Mouse (Mus musculus) skeletal muscle tissue, adult 2 months (tissue): ENCODE measurements around the gene Ppan.
A peak's percentile ranks its signal among the peaks of the same experiment; 100 is the strongest.

ENCODE experiments used
- DNase-seq: peaks from one replicate; pipeline ENCODE4 v3.0.0-alpha.2; 2012; ENCODE audit warnings: low read depth, low spot score

Ppan gene

GRCm38 (mm10) chr9:20878710-20879065 is 9.3 kb upstream of the Ppan start:
- no peak for DNase-seq

- DNase-seq: no peak
Observed at GRCm38 (mm10) chr9:20879097-20879792, 8.7 kb upstream of the Ppan start, which contains the start of gene Angptl6. TSS of gene Angptl6 (minus strand) at chr9:20879727.

DNA sequence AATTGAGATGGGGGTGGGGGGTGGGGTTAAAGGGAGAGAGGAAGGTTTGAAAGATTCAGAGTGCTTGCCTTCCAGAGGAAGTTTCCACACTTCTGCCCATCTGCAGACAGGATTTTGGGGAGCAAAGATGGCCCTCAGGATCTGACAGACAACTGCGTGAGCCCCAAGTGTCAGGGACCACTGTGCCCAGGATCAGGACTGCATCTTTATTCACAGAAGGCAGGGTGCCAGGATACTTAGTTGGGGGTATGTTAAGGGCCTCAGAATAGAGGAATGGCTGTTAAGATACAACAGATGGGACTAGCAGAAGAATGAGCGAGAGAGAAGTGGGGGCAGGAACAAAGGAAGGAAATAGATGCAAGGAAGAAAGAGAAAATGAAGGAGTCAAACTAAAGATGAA is 1.4 kb upstream of the Ppan start:
- DNase-seq: no peak

DNA sequence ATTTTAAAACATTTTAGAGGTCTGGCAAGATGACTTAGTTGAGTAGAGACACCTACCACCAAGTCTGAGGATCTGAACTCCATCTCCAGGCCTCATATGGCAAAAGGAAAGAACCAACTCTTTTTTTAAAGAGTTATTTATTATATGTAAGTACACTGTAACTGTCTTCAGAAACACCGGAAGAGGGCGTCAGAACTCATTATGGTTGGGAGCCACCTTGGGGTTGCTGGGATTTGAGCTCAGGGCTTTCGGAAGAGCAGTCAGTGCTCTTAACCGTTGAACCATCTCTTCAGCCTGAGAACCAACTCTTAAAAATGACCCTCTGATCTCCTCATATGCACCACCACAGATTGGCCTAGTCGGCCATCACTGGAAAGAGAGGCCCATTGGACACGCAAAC is 784 bp upstream of the Ppan start:
- no peak for DNase-seq

DNA sequence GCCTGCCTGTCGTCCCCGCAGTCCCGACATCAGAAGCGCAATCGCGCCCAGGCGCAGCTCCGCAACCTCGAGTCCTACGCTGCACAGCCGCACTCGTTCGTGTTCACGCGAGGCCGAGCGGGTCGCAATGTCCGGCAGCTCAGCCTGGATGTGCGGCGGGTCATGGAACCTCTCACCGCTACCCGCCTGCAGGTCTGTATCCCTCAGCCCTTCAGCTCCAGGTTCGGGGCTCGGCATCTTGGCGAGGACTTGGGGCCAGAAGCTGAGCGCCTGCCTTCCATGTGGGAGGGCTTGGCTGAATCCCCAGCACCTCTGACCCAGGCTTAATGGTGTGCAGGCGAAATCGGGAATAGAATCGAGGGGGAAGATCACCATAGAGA is 401 bp downstream of the Ppan start:
- no peak for DNase-seq

DNA sequence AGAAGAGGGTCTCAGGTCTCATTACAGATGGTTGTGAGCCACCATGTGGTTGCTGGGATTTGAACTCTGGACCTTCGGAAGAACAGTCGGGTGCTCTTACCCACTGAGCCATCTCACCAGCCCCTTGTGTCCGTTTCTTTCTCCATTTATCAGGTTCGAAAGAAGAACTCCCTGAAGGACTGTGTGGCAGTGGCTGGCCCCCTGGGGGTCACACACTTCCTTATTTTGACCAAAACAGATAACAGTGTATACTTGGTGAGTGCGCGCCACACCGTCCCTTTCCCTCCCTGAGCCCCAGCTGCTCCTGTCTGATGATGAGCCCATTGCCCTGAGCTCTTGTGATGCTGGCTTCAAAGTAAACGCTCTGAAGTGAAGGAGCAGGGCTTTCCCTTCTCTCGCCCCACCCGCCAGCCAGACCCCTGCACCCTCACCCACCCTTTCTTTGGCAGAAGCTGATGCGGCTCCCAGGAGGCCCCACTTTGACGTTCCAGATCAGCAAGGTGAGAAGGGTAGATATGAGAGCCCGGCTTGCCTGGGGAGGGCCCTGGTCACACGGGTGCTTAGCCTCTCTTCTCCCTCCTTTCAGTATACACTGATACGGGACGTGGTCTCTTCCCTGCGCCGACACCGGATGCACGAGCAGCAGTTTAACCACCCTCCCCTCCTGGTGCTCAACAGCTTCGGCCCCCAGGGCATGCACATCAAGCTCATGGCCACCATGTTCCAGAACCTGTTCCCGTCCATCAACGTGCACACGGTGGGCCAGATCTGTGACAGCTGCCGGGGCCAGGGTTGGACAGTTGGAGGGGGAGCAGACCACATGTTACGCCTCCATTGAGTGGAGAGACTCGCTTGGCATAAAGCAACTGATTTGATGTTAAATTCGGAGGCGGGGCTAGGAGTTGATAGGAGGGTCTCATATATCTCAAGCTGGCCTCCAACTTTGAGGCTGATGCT is 1.5 kb downstream of the Ppan start:
- no peak for DNase-seq

GRCm38 (mm10) chr9:20890411-20890810 is 2.4 kb downstream of the Ppan start:
- DNase-seq: no peak

- no peak for DNase-seq
Observed at GRCm38 (mm10) chr9:20891339-20892103, 3.5 kb downstream of the Ppan start.

- DNase-seq: no peak
Observed at GRCm38 (mm10) chr9:20892104-20892653, 4.2 kb downstream of the Ppan start.

- no peak for DNase-seq
Observed at GRCm38 (mm10) chr9:20893069-20893468, 5.1 kb downstream of the Ppan start.

DNA sequence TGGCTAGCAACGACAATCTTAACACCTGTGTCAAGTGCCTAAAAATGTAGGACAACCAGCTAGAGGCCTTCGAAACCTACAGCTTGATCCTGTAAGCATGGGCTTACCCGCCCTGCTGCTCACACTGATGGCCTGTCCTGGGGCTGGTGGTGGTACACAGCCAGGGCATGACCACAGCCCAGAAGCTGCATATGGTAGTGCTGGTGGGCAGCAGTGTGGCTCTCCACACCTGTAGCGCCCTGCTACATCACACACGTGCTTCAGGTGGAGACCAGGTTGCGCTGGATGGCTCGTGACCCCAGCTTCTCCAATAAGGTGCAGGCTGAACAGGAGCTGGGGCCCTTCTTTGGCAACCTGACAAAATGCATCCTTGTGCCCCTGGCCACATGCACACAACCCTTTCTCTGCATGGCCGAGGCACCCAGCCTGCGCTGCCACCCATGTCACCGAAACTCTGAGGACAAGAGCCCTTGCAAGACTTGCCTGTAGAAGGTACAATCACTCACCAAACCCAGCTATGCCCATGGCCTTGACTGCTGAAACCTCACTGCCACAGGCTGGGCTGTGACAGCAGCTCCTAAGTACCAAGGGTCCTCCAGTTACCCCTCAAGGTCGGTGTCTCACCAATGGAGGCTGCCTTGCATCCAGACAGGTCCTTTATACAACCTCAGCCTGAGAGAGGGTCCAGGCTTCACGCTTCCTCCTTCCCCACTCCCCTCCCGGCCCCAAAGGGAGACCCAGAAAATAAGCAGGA is 5.8 kb downstream of the Ppan start:
- DNase-seq: no peak

GRCm38 (mm10) chr9:20894629-20895028 is 6.7 kb downstream of the Ppan start:
- no peak for DNase-seq

- no peak for DNase-seq
Observed at GRCm38 (mm10) chr9:20895382-20895781, 7.4 kb downstream of the Ppan start.

- no peak for DNase-seq
Observed at GRCm38 (mm10) chr9:20897736-20898510, 9.9 kb downstream of the Ppan start.

GRCm38 (mm10) chr9:20898511-20899073 is 10.6 kb downstream of the Ppan start, which contains the start of gene Eif3g:
TSS of gene Eif3g (minus strand) at chr9:20898623.
- peak; percentile 78 for DNase-seq

GRCm38 (mm10) chr9:20901466-20902173 is 13.6 kb downstream of the Ppan start:
- DNase-seq: no peak

DNA sequence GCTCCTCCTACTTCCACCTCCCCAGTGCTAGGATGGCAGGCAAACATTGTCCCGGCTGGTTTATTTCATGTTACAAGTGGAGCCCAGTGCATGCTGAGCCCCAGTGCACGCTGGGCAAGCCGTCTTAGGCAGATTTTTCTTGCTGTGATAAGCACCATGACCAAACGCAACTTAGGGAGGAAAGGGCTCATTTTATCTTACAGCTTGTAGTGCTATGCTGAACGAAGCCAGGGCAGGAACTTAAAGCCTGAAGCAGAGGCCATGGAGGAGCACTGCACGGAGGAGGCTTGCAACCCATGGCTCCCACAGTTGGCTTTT is 14.2 kb downstream of the Ppan start:
- DNase-seq: no peak

DNA sequence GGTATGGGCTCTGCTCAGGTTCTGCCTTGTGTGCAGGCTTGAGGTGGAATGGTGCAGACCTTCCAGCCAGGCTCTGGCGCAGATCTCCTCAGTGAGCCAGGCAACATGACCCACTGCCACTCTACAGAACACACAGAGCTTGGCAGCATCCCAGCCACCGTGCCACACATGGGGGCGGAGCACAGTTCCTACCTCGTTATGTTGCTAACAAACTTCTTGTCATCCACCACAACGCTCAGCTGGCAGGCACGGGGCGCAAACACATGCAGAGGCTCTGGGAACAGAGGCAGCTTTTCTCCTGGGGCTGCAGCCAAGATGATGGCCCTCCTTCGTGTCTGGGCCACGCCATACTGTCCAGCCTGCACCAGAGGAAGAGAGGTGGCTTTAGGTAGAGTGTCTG is 22.0 kb downstream of the Ppan start:
- DNase-seq: no peak

GRCm38 (mm10) chr9:20916160-20916559 is 28.2 kb downstream of the Ppan start:
- DNase-seq: no peak
